In genomic region chr4:126468285-126468901, GRCm38 (mm10) we compare ENCODE assay signal across 8 mouse cellular contexts. TPM values are rescaled to one million over a fixed set of nuclear protein-coding genes. Genes with fewer than 3 reads are reported as not detected.
DNase-seq lines count a peak whose midpoint lies in the region; ATAC-seq and TF ChIP-seq lines count a peak whose summit lies in the region.

Ago1 (minus strand) TSS chr4:126468583.

- H3K27me3 ChIP-seq in forebrain, embryonic 16.5 days (replicated peaks; ENCODE audit: control insufficient read depth, insufficient read depth, low read length), result no peaks in the 10 kb centered on the region
- no peaks in the 10 kb centered on the region for H3K27me3 ChIP-seq in lung, embryonic 14.5 days (ENCODE audit: insufficient read depth, low read length)
- no peaks in the 10 kb centered on the region for H3K27me3 ChIP-seq in thymus, adult 2 months (ENCODE audit: control insufficient read depth, insufficient read depth, low read length)

- under 1% methylated on average over 52 of the region's 55 CpGs for WGBS in forebrain, embryonic 16.5 days
- 2% methylated on average over 46 of the region's 55 CpGs for WGBS in lung, embryonic 14.5 days
- WGBS in olfactory bulb, adult 2 months, result under 1% methylated on average over 55 of the region's 55 CpGs
- WGBS in thymus, adult 2 months, result under 1% methylated on average over 55 of the region's 55 CpGs

- TF ChIP-seq POLR2A in olfactory bulb, adult 2 months (IDR thresholded peaks at IDR 0.05; ENCODE audit: insufficient read depth, low read depth, low read length), result peak; percentile 81; the same call in 1 of the 2 replicates
- TF ChIP-seq POLR2A in thymus, adult 2 months (IDR thresholded peaks at IDR 0.05; ENCODE audit: control insufficient read depth, extremely low read depth, insufficient read depth, low read length, poor library complexity), result peak; percentile 70; the same call in 1 of the 2 replicates

- no peaks in the 10 kb centered on the region for H3K9me3 ChIP-seq in ES-E14 (ENCODE audit: control insufficient read depth, insufficient read depth, low read depth, low read length)
- no peaks in the 10 kb centered on the region for H3K9me3 ChIP-seq in forebrain, embryonic 16.5 days (ENCODE audit: control insufficient read depth, low read length)
- no peaks in the 10 kb centered on the region for H3K9me3 ChIP-seq in lung, embryonic 14.5 days (ENCODE audit: low read depth, low read length)

- ATAC-seq in forebrain, embryonic 16.5 days, result peak; percentile 86
- ATAC-seq in lung, embryonic 14.5 days (ENCODE audit: insufficient read depth), result peak; percentile 88

- intact Hi-C loops in heart, postnatal 36 days (cut with DNase I), result loop anchor here (2.0 to 10.0 kb wide), 3 partner anchors 40 to 496 kb away; partner anchors contain the start of genes Adprhl2, Ago3 and Zmym4

- in situ Hi-C loops in ES-E14 (cut with MboI; ENCODE audit: low sequenced_read_pairs in 2 of 2, unreplicated experiment in 2 of 2), result no loop called here

- H3K27ac ChIP-seq in ES-E14 (ENCODE audit: insufficient read depth, low read depth, low read length, poor library complexity, severe bottlenecking), result peak within 1 kb of the TSS; percentile 85
- H3K27ac ChIP-seq in forebrain, embryonic 16.5 days (ENCODE audit: low read length), result peak within 1 kb of the TSS; percentile 98
- H3K27ac ChIP-seq in layer of hippocampus, adult 2 months, result peak within 1 kb of the TSS; percentile 94
- peak within 1 kb of the TSS; percentile 90 for H3K27ac ChIP-seq in lung, embryonic 14.5 days (ENCODE audit: low read depth)
- peak within 1 kb of the TSS; percentile 77 for H3K27ac ChIP-seq in olfactory bulb, adult 2 months (ENCODE audit: insufficient read depth, low read depth, low read length)
- H3K27ac ChIP-seq in thymus, adult 2 months (ENCODE audit: control insufficient read depth, insufficient read depth, low read length), result peak within 1 kb of the TSS; percentile 51; the same call in 1 of the 2 replicates

- peak within 1 kb of the TSS; percentile 80 for H3K4me2 ChIP-seq in forebrain, embryonic 16.5 days (ENCODE audit: low read length)
- H3K4me2 ChIP-seq in lung, embryonic 14.5 days, result peak within 1 kb of the TSS; percentile 75

- peak; percentile 99 for TF ChIP-seq CTCF in layer of hippocampus, adult 2 months (conservative IDR thresholded peaks at IDR 0.05)
- peak; percentile 81 for TF ChIP-seq CTCF in lung, embryonic 14.5 days (IDR thresholded peaks at IDR 0.05; ENCODE audit: low read depth)
- peak; percentile 87 for TF ChIP-seq CTCF in olfactory bulb, adult 2 months (IDR thresholded peaks at IDR 0.05; ENCODE audit: insufficient read depth, low read depth, low read length)
- TF ChIP-seq CTCF in thymus, adult 2 months (IDR thresholded peaks at IDR 0.05; ENCODE audit: borderline replicate concordance, control insufficient read depth, extremely low read depth, insufficient read depth, low read length, poor library complexity), result peak; percentile 99

- H3K4me1 ChIP-seq in ES-E14 (ENCODE audit: control insufficient read depth in 2 of 2, insufficient read depth in 2 of 2, low read length in 2 of 2, poor library complexity in 1 of 2), result peaks cover 10% of the 10 kb centered on the region in 2 experiments; a peak in 3 of 4 replicates
- H3K4me1 ChIP-seq in forebrain, embryonic 16.5 days (replicated peaks; ENCODE audit: control insufficient read depth, insufficient read depth, low read length), result peaks cover 43% of the 10 kb centered on the region
- peaks cover 18% of the 10 kb centered on the region; the same call in 1 of the 2 replicates for H3K4me1 ChIP-seq in lung, embryonic 14.5 days (ENCODE audit: insufficient read depth)
- peaks cover 26% of the 10 kb centered on the region for H3K4me1 ChIP-seq in olfactory bulb, adult 2 months (ENCODE audit: control insufficient read depth, insufficient read depth, low read length)
- peaks cover 19% of the 10 kb centered on the region for H3K4me1 ChIP-seq in thymus, adult 2 months (replicated peaks; ENCODE audit: control insufficient read depth, insufficient read depth, low read length)

- H3K4me3 ChIP-seq in ES-E14 (ENCODE audit: insufficient read depth in 1 of 2, low read depth in 1 of 2, low read length in 2 of 2, poor library complexity in 1 of 2, severe bottlenecking in 1 of 2), result peak within 1 kb of the TSS; percentile 93 to 98
- peak within 1 kb of the TSS; percentile 96 for H3K4me3 ChIP-seq in forebrain, embryonic 16.5 days (replicated peaks; ENCODE audit: low read length)
- H3K4me3 ChIP-seq in layer of hippocampus, adult 2 months, result peak within 1 kb of the TSS; percentile 88
- peak within 1 kb of the TSS; percentile 83 for H3K4me3 ChIP-seq in lung, embryonic 14.5 days (ENCODE audit: low read depth, low read length)
- H3K4me3 ChIP-seq in olfactory bulb, adult 2 months (ENCODE audit: insufficient read depth, low read depth, low read length), result peak within 1 kb of the TSS; percentile 69
- peak within 1 kb of the TSS; percentile 83 for H3K4me3 ChIP-seq in thymus, adult 2 months (ENCODE audit: control insufficient read depth, insufficient read depth, low read length)

- no peaks in the 10 kb centered on the region for H3K36me3 ChIP-seq in ES-E14 (ENCODE audit: control insufficient read depth, insufficient read depth, low read length, poor library complexity, severe bottlenecking)
- H3K36me3 ChIP-seq in forebrain, embryonic 16.5 days (ENCODE audit: control insufficient read depth, insufficient read depth), result no peaks in the 10 kb centered on the region
- no peaks in the 10 kb centered on the region for H3K36me3 ChIP-seq in lung, embryonic 14.5 days (ENCODE audit: insufficient read depth)
- H3K36me3 ChIP-seq in thymus, adult 2 months (ENCODE audit: control insufficient read depth, insufficient read depth, low read length), result no peaks in the 10 kb centered on the region

- H3K9ac ChIP-seq in ES-E14 (ENCODE audit: insufficient read depth, low read depth, low read length, poor library complexity, severe bottlenecking), result peak within 1 kb of the TSS; percentile 92
- peak within 1 kb of the TSS; percentile 99 for H3K9ac ChIP-seq in forebrain, embryonic 16.5 days (replicated peaks; ENCODE audit: low read depth, low read length)
- peak within 1 kb of the TSS; percentile 87 for H3K9ac ChIP-seq in lung, embryonic 14.5 days

- DNase-seq in ES-E14 (ENCODE audit: low read depth, low spot score), result peak; percentile 93
- peak; percentile 96 for DNase-seq in cerebellum, adult 11-12 months
- peak; percentile 96 to 97 for DNase-seq in heart, postnatal 36 days
- DNase-seq in layer of hippocampus, adult 2 months (ENCODE audit: low spot score in 2 of 2), result peak; percentile 95 to 98
- peak; percentile 96 for DNase-seq in lung, embryonic 14.5 days
- DNase-seq in thymus, adult 2 months, result peak; percentile 98

TF ChIP-seq in ES-E14, 5 proteins besides CTCF, POLR2A, EP300 and RAD21:
- TF ChIP-seq CHD2 (IDR thresholded peaks at IDR 0.05; ENCODE audit: low read depth, low read length) (no peak), MAFK (IDR thresholded peaks at IDR 0.05; ENCODE audit: insufficient read depth, low read depth, low read length) (no peak), ZNF384 (IDR thresholded peaks at IDR 0.05; ENCODE audit: low read depth, low read length) (no peak)

RNA-seq across cellular contexts. Expression of gene Ago1, which starts in this region (rescaled TPM):
- 15.8 and 22.6 TPM in 2 replicates for total RNA-seq in ES-E14 (2012; rRNA removed)
- 14.9 and 16.1 TPM in 2 replicates for polyA plus RNA-seq in forebrain, embryonic 16.5 days (2015; fragmentation: Nextera tagmentation; extraction: Ambion mirVana)
- total RNA-seq in heart, postnatal 36 days (2021), result 10 to 100 TPM; 11.2 to 13.5 TPM
- total RNA-seq in layer of hippocampus, adult 2 months (2021), result 10 to 100 TPM; 63.1 to 64.0 TPM
- 10.7 and 11.6 TPM in 2 replicates for polyA plus RNA-seq in lung, embryonic 14.5 days (2014; fragmentation: Nextera tagmentation; extraction: Ambion mirVana)
- 173 TPM in 1 of 2 replicates, not detected in the other for polyA plus RNA-seq in olfactory bulb, adult 2 months (2012; ENCODE audit: insufficient read depth, insufficient read length, low replicate concordance, missing spikeins)
- polyA plus RNA-seq in thymus, adult 2 months (2012; rRNA removed), result 46.4 and 57.0 TPM in 2 replicates

Comparison
In these comparisons a context has a peak if more than half of its experiments do, and no peak if none do; other contexts are left out.
1. Peak in every context shown above with its lines: DNase-seq, ATAC-seq, H3K4me3 ChIP-seq and H3K27ac ChIP-seq.